Mouse (Mus musculus): ENCODE measurements around the gene Gm15262.
"Not testable (repeated sequence)": the region's sequence is repeated elsewhere in the genome, so short reads cannot be mapped to it uniquely, and the experiment has no call there.

Gm15262 gene

DNA sequence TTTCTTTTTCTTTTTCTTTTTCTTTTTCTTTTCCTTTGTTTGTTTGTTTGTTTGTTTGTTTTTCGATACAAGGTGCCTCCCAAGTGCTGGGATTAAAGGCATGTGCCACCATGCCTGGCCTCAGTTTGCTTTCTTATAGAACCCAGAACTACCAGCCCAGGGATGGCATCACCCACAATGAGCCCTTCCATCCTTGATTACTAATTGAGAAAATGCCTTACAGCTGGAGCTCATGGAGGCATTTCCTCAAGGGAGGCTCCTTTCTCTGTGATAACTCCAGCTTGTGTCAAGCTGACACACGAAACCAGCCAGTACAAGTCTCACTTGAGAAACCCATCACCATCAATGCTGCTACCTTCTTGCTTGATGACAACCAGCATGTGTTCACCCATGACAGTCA is at the start of gene Gm15262:
Gene Gm15262 (plus strand): TSS at position 301 of the 400 bp plus-strand sequence.
- not testable (repeated sequence) for DNase-seq (ENCODE audit: low spot score)

DNA sequence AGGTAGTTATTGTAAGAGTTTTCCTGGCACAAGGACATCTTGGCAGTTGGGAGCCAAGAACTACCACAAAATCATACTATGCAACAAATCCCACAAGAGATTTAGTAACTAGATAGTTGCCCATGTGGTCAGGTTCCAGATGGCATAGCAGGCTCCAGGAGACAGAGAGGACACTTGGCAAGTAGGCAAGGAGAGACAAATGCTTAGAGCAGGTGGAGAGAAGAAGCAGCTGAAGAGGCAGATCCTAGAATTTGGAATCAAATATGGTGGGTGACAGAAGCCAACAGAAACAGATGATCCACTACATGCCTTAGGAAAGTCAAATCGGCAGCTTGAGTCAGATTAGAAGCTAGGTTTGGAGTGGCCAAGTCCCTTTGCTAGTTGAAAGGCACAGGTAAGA is 20.9 kb downstream of the Gm15262 start:
- DNase-seq (ENCODE audit: low spot score), result no peak

- no peak for DNase-seq (ENCODE audit: low spot score)
Measured at GRCm38 (mm10) chrX:161316443-161316842, 29.2 kb downstream of the Gm15262 start.

GRCm38 (mm10) chrX:161370927-161371326 is 83.7 kb downstream of the Gm15262 start:
- no peak for DNase-seq (ENCODE audit: low spot score)

- no peak for DNase-seq (ENCODE audit: low spot score)
Measured at GRCm38 (mm10) chrX:161371461-161371860, 84.2 kb downstream of the Gm15262 start.

- no peak for DNase-seq (ENCODE audit: low spot score)
Measured at GRCm38 (mm10) chrX:161375568-161375967, 88.3 kb downstream of the Gm15262 start.

DNA sequence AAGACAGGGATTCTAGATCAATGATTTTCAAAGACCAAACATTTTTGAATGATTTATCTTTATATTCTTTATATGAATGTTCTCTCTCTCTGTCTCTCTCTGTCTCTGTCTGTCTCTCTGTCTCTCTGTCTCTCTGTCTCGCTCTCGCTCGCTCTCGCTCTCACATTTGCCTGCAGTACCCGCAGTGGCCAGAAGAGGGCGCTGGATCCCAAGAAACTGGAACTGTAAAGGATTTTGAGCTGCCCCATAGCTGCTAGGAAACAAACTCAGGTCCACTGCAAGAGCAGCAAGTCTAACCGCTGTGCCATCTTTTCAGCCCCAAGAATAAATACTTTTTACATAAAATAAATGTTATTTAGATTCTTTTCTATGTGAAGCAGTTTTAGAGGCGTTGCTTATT is 98.5 kb downstream of the Gm15262 start:
- peak; percentile 48 for DNase-seq (ENCODE audit: low spot score)

GRCm38 (mm10) chrX:161387942-161388341 is 100.7 kb downstream of the Gm15262 start:
- DNase-seq (ENCODE audit: low spot score), result no peak

GRCm38 (mm10) chrX:161399110-161399509 is 111.9 kb downstream of the Gm15262 start:
- DNase-seq (ENCODE audit: low spot score), result peak; percentile 59

- no peak for DNase-seq (ENCODE audit: low spot score)
Measured at GRCm38 (mm10) chrX:161411151-161411550, 123.9 kb downstream of the Gm15262 start.

Measured in ovary, postnatal 36 days (tissue).